Mouse (Mus musculus): Measurements from ENCODE around the gene Fgfr2. TPM values are rescaled to one million over a fixed set of nuclear protein-coding genes. Genes with fewer than 3 reads are reported as not detected.

Gene Fgfr2
- polyA plus RNA-seq, 1 experiment from 2014 or later = 18.5 TPM

DNA sequence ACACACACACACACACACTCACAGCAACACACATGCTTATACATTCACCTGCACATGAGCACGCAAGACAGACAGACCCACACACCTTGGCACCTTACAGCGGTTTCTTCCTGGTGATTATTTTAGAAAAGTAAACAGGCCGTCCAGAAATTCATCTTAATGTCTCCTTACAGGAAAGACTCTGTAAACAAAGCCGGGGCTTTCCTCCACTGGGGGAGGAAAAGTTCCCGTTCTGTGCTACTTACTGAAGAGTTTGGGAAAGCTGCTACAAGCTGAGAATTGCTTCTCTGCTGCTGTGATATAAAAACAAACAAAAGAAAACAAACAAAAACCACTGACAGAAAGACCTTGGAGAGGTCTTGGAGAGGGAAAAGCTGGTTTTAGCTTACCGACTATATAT is 2314.5 kb downstream of the Fgfr2 start:
- H3K9me3 ChIP-seq (replicated peaks) = no peaks in the 10 kb centered on the region
- no peaks in the 10 kb centered on the region for H3K4me1 ChIP-seq
- no peaks in the 10 kb centered on the region for H3K36me3 ChIP-seq
- H3K27ac ChIP-seq = no peak overlapping the region
- no peaks in the 10 kb centered on the region; the same call in 1 of the 2 replicates for H3K27me3 ChIP-seq (replicated peaks)
- WGBS (ENCODE audit: insufficient replicate concordance) = 51% methylated on average over 6 of the region's 6 CpGs
- H3K4me2 ChIP-seq = no peak overlapping the region
- ATAC-seq = no peak
- H3K9ac ChIP-seq = no peak overlapping the region
- no peak overlapping the region for H3K4me3 ChIP-seq

- H3K4me2 ChIP-seq = no peak overlapping the region
- H3K9ac ChIP-seq = no peak overlapping the region
- no peak overlapping the region for H3K4me3 ChIP-seq
- no peaks in the 10 kb centered on the region for H3K4me1 ChIP-seq
- no peak for ATAC-seq
- no peak overlapping the region for H3K27ac ChIP-seq
- H3K27me3 ChIP-seq (replicated peaks) = no peaks in the 10 kb centered on the region; the same call in 1 of the 2 replicates
- WGBS (ENCODE audit: insufficient replicate concordance) = 60% methylated on average over 8 of the region's 8 CpGs
- no peaks in the 10 kb centered on the region for H3K9me3 ChIP-seq (replicated peaks)
- H3K36me3 ChIP-seq = no peaks in the 10 kb centered on the region
These were observed 2315.4 kb downstream of the Fgfr2 start for GRCm38 (mm10) chr7:130807749-130808148.

GRCm38 (mm10) chr7:130804991-130805390 is 2318.2 kb downstream of the Fgfr2 start:
- no peak overlapping the region for H3K4me2 ChIP-seq
- H3K27me3 ChIP-seq (replicated peaks) = no peaks in the 10 kb centered on the region; the same call in 1 of the 2 replicates
- H3K9me3 ChIP-seq (replicated peaks) = no peaks in the 10 kb centered on the region
- H3K36me3 ChIP-seq = no peaks in the 10 kb centered on the region
- peaks cover 4% of the 10 kb centered on the region; the same call in 1 of the 2 replicates for H3K4me1 ChIP-seq
- no peak for ATAC-seq
- no peak overlapping the region for H3K27ac ChIP-seq
- H3K9ac ChIP-seq = no peak overlapping the region
- 65% methylated on average over 5 of the region's 5 CpGs for WGBS (ENCODE audit: insufficient replicate concordance)
- no peak overlapping the region for H3K4me3 ChIP-seq

DNA sequence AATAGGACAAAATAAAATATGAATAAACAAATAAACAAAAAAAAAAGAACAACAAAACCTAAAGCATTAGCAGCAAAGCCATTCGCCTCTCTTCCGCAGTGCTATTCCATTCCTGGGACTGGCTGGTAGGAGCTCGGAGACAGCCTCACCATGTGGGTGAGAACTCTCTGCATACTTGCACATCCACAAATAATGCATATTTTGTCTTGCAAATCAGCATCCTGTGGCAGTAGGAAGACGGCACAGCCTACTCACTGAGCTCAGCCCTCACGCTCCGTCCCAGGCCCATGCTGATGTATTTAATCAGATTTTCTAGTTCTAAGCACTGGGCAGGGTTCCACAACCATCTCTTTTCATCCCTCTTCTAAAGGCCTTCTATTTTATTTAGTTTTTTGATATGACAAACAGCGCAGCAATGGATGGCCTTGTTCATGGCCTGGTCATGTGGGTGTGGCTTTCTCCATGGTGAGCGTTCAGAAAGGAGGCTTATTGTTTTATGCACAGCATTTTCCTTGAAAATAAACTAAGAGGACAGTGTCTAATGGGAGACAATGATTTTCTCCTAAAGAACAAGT is 2319.8 kb downstream of the Fgfr2 start:
- ATAC-seq = no peak
- Histone ChIP-seq H3K9me3 (replicated peaks) (no peaks in the 10 kb centered on the region), H3K36me3 (no peaks in the 10 kb centered on the region), H3K4me1 (peaks cover 4% of the 10 kb centered on the region; the same call in 1 of the 2 replicates), H3K4me3 (no peak overlapping the region), H3K9ac (no peak overlapping the region), H3K27me3 (replicated peaks) (no peaks in the 10 kb centered on the region; the same call in 1 of the 2 replicates), H3K27ac (no peak overlapping the region), H3K4me2 (no peak overlapping the region)
- 74% methylated on average over 8 of the region's 8 CpGs for WGBS (ENCODE audit: insufficient replicate concordance)

- H3K4me3 ChIP-seq = no peak overlapping the region
- H3K36me3 ChIP-seq = no peaks in the 10 kb centered on the region
- H3K4me1 ChIP-seq = peaks cover 4% of the 10 kb centered on the region; the same call in 1 of the 2 replicates
- H3K9me3 ChIP-seq (replicated peaks) = no peaks in the 10 kb centered on the region
- no peak overlapping the region for H3K4me2 ChIP-seq
- H3K27me3 ChIP-seq (replicated peaks) = no peaks in the 10 kb centered on the region; the same call in 1 of the 2 replicates
- ATAC-seq = no peak
- no peak overlapping the region for H3K9ac ChIP-seq
- WGBS (ENCODE audit: insufficient replicate concordance) = 65% methylated on average over 4 of the region's 4 CpGs
- H3K27ac ChIP-seq = no peak overlapping the region
These were observed 2321.3 kb downstream of the Fgfr2 start for GRCm38 (mm10) chr7:130801811-130802210.

DNA sequence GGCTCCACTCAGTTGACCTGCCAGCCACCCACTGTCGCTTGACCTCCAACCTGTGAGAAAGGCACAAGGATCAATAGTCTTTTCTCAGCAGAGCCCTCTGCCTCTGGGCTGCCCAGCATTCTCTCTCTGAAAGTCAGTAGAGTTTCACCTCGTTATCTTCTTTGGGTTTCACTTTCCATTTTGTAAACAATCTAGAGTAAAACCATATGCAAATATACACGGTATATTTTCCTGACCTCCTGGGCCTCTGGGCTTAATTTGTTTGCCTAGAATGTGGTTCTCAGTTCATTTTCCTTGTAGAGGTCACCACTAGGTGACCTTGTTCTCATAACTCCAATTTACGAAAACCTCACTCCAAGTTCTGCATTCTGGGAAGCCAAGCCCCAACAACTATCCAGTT is 2322.5 kb downstream of the Fgfr2 start:
- Histone ChIP-seq H3K9me3 (replicated peaks) (no peaks in the 10 kb centered on the region), H3K36me3 (no peaks in the 10 kb centered on the region), H3K4me1 (peaks cover 4% of the 10 kb centered on the region; the same call in 1 of the 2 replicates), H3K4me2 (no peak overlapping the region), H3K27ac (no peak overlapping the region), H3K27me3 (replicated peaks) (no peaks in the 10 kb centered on the region; the same call in 1 of the 2 replicates), H3K4me3 (no peak overlapping the region), H3K9ac (no peak overlapping the region)
- no peak for ATAC-seq
- 52% methylated on average over 4 of the region's 4 CpGs for WGBS (ENCODE audit: insufficient replicate concordance)

- Histone ChIP-seq H3K27me3 (replicated peaks) (no peaks in the 10 kb centered on the region), H3K27ac (no peak overlapping the region), H3K36me3 (no peaks in the 10 kb centered on the region), H3K9me3 (replicated peaks) (no peaks in the 10 kb centered on the region), H3K4me2 (no peak overlapping the region), H3K4me1 (peaks cover 4% of the 10 kb centered on the region; the same call in 1 of the 2 replicates), H3K9ac (no peak overlapping the region), H3K4me3 (no peak overlapping the region)
- 59% methylated on average over 10 of the region's 10 CpGs for WGBS (ENCODE audit: insufficient replicate concordance)
- peak; percentile 61 for ATAC-seq
These were observed 2323.7 kb downstream of the Fgfr2 start for GRCm38 (mm10) chr7:130799418-130799817.

DNA sequence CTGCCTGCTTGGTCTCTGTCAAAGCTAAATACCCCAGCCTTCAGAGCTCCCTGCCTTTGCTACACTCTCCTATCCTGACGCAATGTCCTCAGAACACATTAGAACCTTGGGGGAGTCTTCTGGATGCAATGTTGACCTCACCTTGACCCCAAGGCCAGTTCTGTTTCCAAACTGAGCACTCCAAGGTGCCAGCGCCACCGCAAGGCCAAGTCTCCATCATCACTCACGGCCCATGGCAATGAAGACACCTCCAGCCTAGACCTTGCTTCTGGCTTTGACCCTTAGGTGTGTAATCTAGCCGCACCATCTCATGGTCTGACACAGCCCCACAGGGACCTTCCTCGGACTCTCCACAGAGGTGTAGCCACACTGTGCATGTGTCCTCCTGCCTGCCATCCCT is 2325.6 kb downstream of the Fgfr2 start:
- H3K9me3 ChIP-seq (replicated peaks) = no peaks in the 10 kb centered on the region
- no peak for ATAC-seq
- WGBS (ENCODE audit: insufficient replicate concordance) = 75% methylated on average over 6 of the region's 6 CpGs
- H3K36me3 ChIP-seq = no peaks in the 10 kb centered on the region
- H3K9ac ChIP-seq = no peak overlapping the region
- no peak overlapping the region for H3K27ac ChIP-seq
- no peak overlapping the region for H3K4me2 ChIP-seq
- no peaks in the 10 kb centered on the region; the same call in 1 of the 2 replicates for H3K27me3 ChIP-seq (replicated peaks)
- H3K4me1 ChIP-seq = peaks cover 4% of the 10 kb centered on the region; the same call in 1 of the 2 replicates
- H3K4me3 ChIP-seq = no peak overlapping the region

DNA sequence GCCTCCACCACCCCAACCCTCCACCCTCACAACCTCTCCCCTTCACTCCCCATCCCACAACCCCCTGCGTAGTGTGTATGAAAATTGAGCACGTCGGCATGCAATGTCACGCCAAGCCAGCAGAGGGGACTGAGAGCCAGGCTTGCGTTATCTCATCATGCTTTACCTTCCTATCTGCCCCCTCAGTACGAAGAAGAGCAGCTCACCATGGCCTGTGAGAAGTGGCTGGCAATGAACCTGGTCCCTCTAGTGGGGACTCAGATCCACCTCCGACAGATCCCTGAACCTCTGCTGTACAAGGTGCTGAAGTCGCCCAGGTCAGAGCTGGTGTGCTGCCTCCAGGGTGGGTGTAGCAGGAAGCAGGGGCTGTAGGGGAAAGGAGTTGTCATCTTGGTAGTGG is 2326.4 kb downstream of the Fgfr2 start:
- H3K9ac ChIP-seq = no peak overlapping the region
- H3K4me2 ChIP-seq = no peak overlapping the region
- no peak overlapping the region for H3K4me3 ChIP-seq
- H3K9me3 ChIP-seq (replicated peaks) = no peaks in the 10 kb centered on the region
- no peaks in the 10 kb centered on the region for H3K36me3 ChIP-seq
- ATAC-seq = no peak
- H3K4me1 ChIP-seq = peaks cover 4% of the 10 kb centered on the region; the same call in 1 of the 2 replicates
- 52% methylated on average over 8 of the region's 8 CpGs for WGBS (ENCODE audit: insufficient replicate concordance)
- no peaks in the 10 kb centered on the region; the same call in 1 of the 2 replicates for H3K27me3 ChIP-seq (replicated peaks)
- H3K27ac ChIP-seq = no peak overlapping the region

GRCm38 (mm10) chr7:130793671-130794070 is 2329.5 kb downstream of the Fgfr2 start:
- no peaks in the 10 kb centered on the region; the same call in 1 of the 2 replicates for H3K27me3 ChIP-seq (replicated peaks)
- H3K4me2 ChIP-seq = no peak overlapping the region
- no peak overlapping the region for H3K4me3 ChIP-seq
- H3K36me3 ChIP-seq = no peaks in the 10 kb centered on the region
- 64% methylated on average over 9 of the region's 9 CpGs for WGBS (ENCODE audit: insufficient replicate concordance)
- H3K4me1 ChIP-seq = no peaks in the 10 kb centered on the region
- no peak overlapping the region for H3K27ac ChIP-seq
- no peak overlapping the region for H3K9ac ChIP-seq
- no peak for ATAC-seq
- no peaks in the 10 kb centered on the region for H3K9me3 ChIP-seq (replicated peaks)

- Histone ChIP-seq H3K4me2 (no peak overlapping the region), H3K4me1 (0 out of 2 replicates have a peak, but pooled peaks cover 3% of the 10 kb centered on the region), H3K9ac (no peak overlapping the region), H3K27ac (no peak overlapping the region), H3K27me3 (replicated peaks) (peaks cover 4% of the 10 kb centered on the region), H3K4me3 (no peak overlapping the region), H3K9me3 (replicated peaks) (no peaks in the 10 kb centered on the region), H3K36me3 (no peaks in the 10 kb centered on the region)
- 73% methylated on average over 7 of the region's 7 CpGs for WGBS (ENCODE audit: insufficient replicate concordance)
- ATAC-seq = no peak
These were observed 2333.7 kb downstream of the Fgfr2 start for GRCm38 (mm10) chr7:130789456-130789855.

GRCm38 (mm10) chr7:130788950-130789349 is 2334.2 kb downstream of the Fgfr2 start:
- no peak overlapping the region for H3K9ac ChIP-seq
- no peak overlapping the region for H3K4me3 ChIP-seq
- H3K4me2 ChIP-seq = no peak overlapping the region
- no peaks in the 10 kb centered on the region for H3K9me3 ChIP-seq (replicated peaks)
- H3K27ac ChIP-seq = no peak overlapping the region
- peaks cover 8% of the 10 kb centered on the region for H3K27me3 ChIP-seq (replicated peaks)
- no peaks in the 10 kb centered on the region for H3K36me3 ChIP-seq
- ATAC-seq = no peak
- WGBS (ENCODE audit: insufficient replicate concordance) = 77% methylated on average over 3 of the region's 3 CpGs
- 0 out of 2 replicates have a peak, but pooled peaks cover 3% of the 10 kb centered on the region for H3K4me1 ChIP-seq

All from liver, embryonic 12.5 days (tissue).